Mouse (Mus musculus) midbrain, postnatal 0 days (tissue): ENCODE measurements at regions not wholly inside any gene's neighbourhood (a gene's known extent, or its start where the extent isn't known, plus 50 kb on each side); places are given as distances from the start of the nearest gene placed in this dataset.
A peak's percentile ranks its signal among the peaks of the same experiment; 100 is the strongest.

Experiments
- ATAC-seq: fragments of 200-750 bp; cut with Nextera tagmentation; 2 replicates; pipeline ENCODE4 v1.8.0; 2017; ENCODE audit warnings: moderate number of reproducible peaks, mild to moderate bottlenecking, moderate TSS enrichment, moderate library complexity; ENCODE audit not compliant: low FRiP score
- DNase-seq: peaks from one replicate; pipeline ENCODE4 v3.0.0-alpha.2; 2015; ENCODE audit warnings: low spot score
- H3K27ac ChIP-seq: fragments of 300-500 bp; sonication (generic); 2 replicates; pipeline ENCODE4 v1.5.1; 2014; ENCODE audit warnings: low read depth, mild to moderate bottlenecking, low read length, mixed read lengths
- H3K27me3 ChIP-seq: fragments of 300-500 bp; sonication (generic); 2 replicates; pipeline ENCODE4 v1.6.1; 2014; ENCODE audit warnings: low read length, control low read depth, mixed read lengths; ENCODE audit not compliant: insufficient read depth
- H3K36me3 ChIP-seq: fragments of 300-500 bp; sonication (generic); 2 replicates; pipeline ENCODE4 v1.6.1; 2014; ENCODE audit warnings: low read length, control low read depth, mixed read lengths; ENCODE audit not compliant: insufficient read depth
- H3K4me1 ChIP-seq: fragments of 300-500 bp; sonication (generic); 2 replicates; pipeline ENCODE4 v1.6.1; 2014; ENCODE audit warnings: mild to moderate bottlenecking, control low read depth, antibody characterized with exemption, low read length, mixed read lengths; ENCODE audit not compliant: insufficient read depth
- H3K4me2 ChIP-seq: fragments of 300-500 bp; sonication (generic); 2 replicates; pipeline ENCODE4 v1.6.1; 2014; ENCODE audit warnings: low read depth, mild to moderate bottlenecking, low read length, mixed read lengths; ENCODE audit not compliant: poor library complexity, severe bottlenecking
- H3K4me3 ChIP-seq: fragments of 300-500 bp; sonication (generic); 2 replicates; pipeline ENCODE4 v1.5.1; 2014; ENCODE audit warnings: low read depth, mild to moderate bottlenecking, low read length, moderate library complexity
- H3K9ac ChIP-seq: fragments of 300-500 bp; sonication (generic); replicated peaks from 2 replicates; pipeline ENCODE4 v1.6.1; 2014; ENCODE audit warnings: mild to moderate bottlenecking, low read length, moderate library complexity, mixed read lengths; ENCODE audit not compliant: poor library complexity, severe bottlenecking
- H3K9me3 ChIP-seq: fragments of 300-500 bp; sonication (generic); 2 replicates; pipeline ENCODE4 v1.6.1; 2016; ENCODE audit warnings: low read length, control low read depth
- CTCF ChIP-seq: IDR thresholded peaks from 2 replicates; pipeline ENCODE4 v1.5.1; 2016; ENCODE audit warnings: antibody characterized with exemption, mild to moderate bottlenecking
- WGBS: fragments of 180-500 bp; shearing (Covaris S2); extraction: QIAGEN DNeasy Blood & Tissue Kit; methylation state at CpG from one replicate; pipeline ENCODE4 v1.1.7; 2014; 5-methylcytosine and 5-hydroxymethylcytosine counted together

DNA sequence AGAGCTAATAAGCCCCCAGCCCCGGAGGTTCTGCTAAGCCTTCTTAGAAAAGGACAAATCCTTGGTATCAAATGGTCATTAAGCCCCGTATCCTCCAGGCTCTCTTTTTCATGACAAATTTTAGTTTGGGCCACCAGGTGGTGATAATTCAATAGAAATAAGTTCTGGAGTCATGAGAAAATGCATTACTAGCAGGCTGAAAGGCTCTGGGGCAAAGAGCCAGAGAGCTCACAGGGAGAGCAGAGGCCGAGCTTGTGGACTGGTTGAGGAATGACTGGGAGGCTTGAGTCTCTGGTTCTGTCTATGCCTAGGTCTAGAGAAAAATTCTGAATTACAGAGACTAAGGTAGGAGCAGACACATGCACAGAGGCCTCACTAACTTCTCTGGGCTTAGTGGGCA lies 115.5 kb upstream of the Nlrp1b start:
- DNase-seq, result peak; percentile 86
- peak; percentile 79 for TF ChIP-seq CTCF
- no peaks in the 10 kb centered on the region for H3K9me3 ChIP-seq
- no peak overlapping the region for H3K9ac ChIP-seq
- no peak overlapping the region for H3K4me3 ChIP-seq
- 19% methylated on average over 3 of the region's 3 CpGs for WGBS
- peak; percentile 44; the same call in 1 of the 2 replicates for ATAC-seq
- H3K4me2 ChIP-seq, result no peak overlapping the region
- H3K27ac ChIP-seq, result no peak overlapping the region
- no peaks in the 10 kb centered on the region for H3K27me3 ChIP-seq
- 0 out of 2 replicates have a peak, but pooled peaks cover 3% of the 10 kb centered on the region for H3K4me1 ChIP-seq
- H3K36me3 ChIP-seq, result no peaks in the 10 kb centered on the region

DNA sequence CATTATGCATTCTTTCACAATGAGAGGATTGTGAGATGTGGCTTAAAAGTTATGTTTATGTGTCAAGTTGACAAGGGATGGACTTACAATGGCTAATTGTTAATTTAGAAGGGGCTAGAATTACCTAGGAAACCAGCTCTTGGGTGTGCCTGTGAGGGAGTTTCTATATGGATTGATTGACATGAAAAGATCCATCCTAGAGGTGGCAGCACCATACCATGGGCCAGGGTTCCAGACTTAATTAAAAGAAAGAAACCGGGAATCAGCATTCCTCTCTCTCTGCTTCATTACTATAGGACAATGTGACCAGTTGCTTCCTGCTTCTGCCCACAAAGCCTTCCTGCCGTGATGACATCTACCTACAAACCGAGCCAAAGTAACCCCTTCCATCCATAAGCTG lies 126.6 kb upstream of the Nlrp1b start:
- no peak overlapping the region for H3K9ac ChIP-seq
- ATAC-seq (no peak), DNase-seq (peak; percentile 22)
- H3K9me3 ChIP-seq, result no peaks in the 10 kb centered on the region
- no peaks in the 10 kb centered on the region for H3K4me1 ChIP-seq
- H3K27me3 ChIP-seq, result no peaks in the 10 kb centered on the region
- no peak overlapping the region for H3K4me2 ChIP-seq
- TF ChIP-seq CTCF, result peak; percentile 52
- no peaks in the 10 kb centered on the region for H3K36me3 ChIP-seq
- WGBS, result 31% methylated on average over 3 of the region's 3 CpGs
- no peak overlapping the region for H3K4me3 ChIP-seq
- no peak overlapping the region for H3K27ac ChIP-seq

DNA sequence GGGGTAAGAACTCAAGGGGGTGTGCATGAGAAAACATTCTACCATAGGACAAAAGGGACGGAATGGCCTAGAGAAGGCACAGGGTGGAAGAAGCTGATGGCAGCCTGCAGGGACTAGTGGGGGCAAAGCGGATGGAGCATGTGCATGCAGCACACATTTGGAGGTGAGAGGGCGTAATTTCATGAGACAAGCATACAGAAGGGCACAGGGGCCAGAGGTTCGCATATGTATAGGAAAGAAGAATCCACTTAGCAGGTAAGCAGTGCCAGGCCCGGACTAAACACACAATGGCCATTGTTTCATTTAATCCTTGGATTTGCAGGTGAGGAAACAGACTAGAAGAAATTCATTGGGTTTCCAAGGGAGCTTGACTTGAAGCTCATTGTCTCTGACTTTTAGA lies 130.3 kb upstream of the Nlrp1b start:
- DNase-seq (no peak), ATAC-seq (no peak)
- H3K27ac ChIP-seq, result no peak overlapping the region
- H3K9me3 ChIP-seq, result no peaks in the 10 kb centered on the region
- 67% methylated on average over 5 of the region's 5 CpGs for WGBS
- H3K4me2 ChIP-seq, result no peak overlapping the region
- H3K4me1 ChIP-seq, result no peaks in the 10 kb centered on the region
- H3K4me3 ChIP-seq, result no peak overlapping the region
- H3K36me3 ChIP-seq, result no peaks in the 10 kb centered on the region
- H3K9ac ChIP-seq, result no peak overlapping the region
- no peak for TF ChIP-seq CTCF
- no peaks in the 10 kb centered on the region for H3K27me3 ChIP-seq

- H3K36me3 ChIP-seq, result no peaks in the 10 kb centered on the region
- H3K27ac ChIP-seq, result no peak overlapping the region
- H3K27me3 ChIP-seq, result no peaks in the 10 kb centered on the region
- no peaks in the 10 kb centered on the region for H3K4me1 ChIP-seq
- ATAC-seq (no peak), DNase-seq (no peak)
- H3K4me3 ChIP-seq, result no peak overlapping the region
- 50% methylated on average over 5 of the region's 5 CpGs for WGBS
- no peak overlapping the region for H3K9ac ChIP-seq
- no peak overlapping the region for H3K4me2 ChIP-seq
- H3K9me3 ChIP-seq, result no peaks in the 10 kb centered on the region
- peak; percentile 44 for TF ChIP-seq CTCF
Observed at GRCm38 (mm10) chr11:71371871-71372270, 141.3 kb upstream of the Nlrp1b start.

- Histone ChIP-seq H3K9ac (no peak overlapping the region), H3K4me3 (no peak overlapping the region), H3K36me3 (no peaks in the 10 kb centered on the region), H3K4me1 (no peaks in the 10 kb centered on the region), H3K27ac (no peak overlapping the region), H3K27me3 (no peaks in the 10 kb centered on the region), H3K4me2 (no peak overlapping the region), H3K9me3 (no peaks in the 10 kb centered on the region)
- ATAC-seq (no peak), DNase-seq (peak; percentile 10)
- peak; percentile 54 for TF ChIP-seq CTCF
- 65% methylated on average over 5 of the region's 5 CpGs for WGBS
Observed at GRCm38 (mm10) chr11:71375132-71375531, 144.6 kb upstream of the Nlrp1b start.

DNA sequence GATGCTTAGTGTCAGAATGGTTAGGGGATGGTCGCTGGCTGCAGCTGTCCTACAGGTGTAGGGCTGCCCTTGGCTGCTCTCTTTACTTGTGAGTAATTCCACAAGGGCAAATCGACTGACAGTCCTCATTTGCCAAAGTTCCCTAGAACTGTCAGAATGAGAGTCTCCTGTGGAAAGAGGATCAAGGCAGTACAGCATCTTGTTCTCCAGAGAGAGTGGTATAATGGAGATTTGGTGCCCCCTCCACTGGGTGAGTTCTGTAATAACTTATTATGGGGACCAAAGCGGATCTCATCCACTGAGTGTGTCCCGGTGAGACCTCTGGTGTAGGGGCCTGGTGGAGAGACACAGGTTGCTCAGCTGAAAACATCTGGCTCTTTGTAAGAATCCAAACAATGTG lies 157.9 kb upstream of the Nlrp1b start:
- H3K27me3 ChIP-seq, result no peaks in the 10 kb centered on the region
- ATAC-seq (no peak), DNase-seq (no peak)
- H3K9me3 ChIP-seq, result no peaks in the 10 kb centered on the region
- H3K4me2 ChIP-seq, result no peak overlapping the region
- H3K36me3 ChIP-seq, result no peaks in the 10 kb centered on the region
- H3K9ac ChIP-seq, result no peak overlapping the region
- no peak overlapping the region for H3K4me3 ChIP-seq
- no peak overlapping the region for H3K27ac ChIP-seq
- TF ChIP-seq CTCF, result no peak
- H3K4me1 ChIP-seq, result 0 out of 2 replicates have a peak, but pooled peaks cover 7% of the 10 kb centered on the region
- 67% methylated on average over 4 of the region's 4 CpGs for WGBS
